Mouse (Mus musculus): ENCODE results near the gene Luc7l3. TPM values are rescaled to one million over a fixed set of nuclear protein-coding genes. Genes with fewer than 3 reads are reported as not detected.

The Luc7l3 gene
- polyA plus RNA-seq, 1 experiment from 2014 or later: 126 TPM

DNA sequence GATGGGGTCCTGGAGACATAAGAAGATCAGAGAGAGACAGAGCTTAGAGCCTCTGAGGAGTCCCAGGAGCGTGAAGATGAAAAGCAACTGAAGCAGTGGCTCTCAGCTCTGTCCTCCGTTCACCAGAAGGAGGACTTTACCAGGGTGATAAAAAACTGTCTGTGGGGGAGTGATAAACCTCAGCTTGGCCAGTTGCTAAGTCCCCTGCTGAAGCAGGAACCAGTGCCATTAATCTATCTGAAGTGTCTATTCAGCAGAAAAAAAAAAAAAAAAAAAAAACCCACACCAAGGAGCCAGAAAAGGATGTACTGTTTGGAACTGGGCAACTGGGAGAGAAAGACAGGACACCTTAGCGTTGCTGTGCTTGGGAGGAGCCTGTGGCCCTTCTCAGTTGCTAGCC is 29.3 kb upstream of the Luc7l3 start:
- ATAC-seq (ENCODE audit: low read depth): no peak
- H3K9ac ChIP-seq (replicated peaks; ENCODE audit: low read depth, low read length): no peak overlapping the region
- no peaks in the 10 kb centered on the region for H3K9me3 ChIP-seq (ENCODE audit: control insufficient read depth, low read length)
- no peaks in the 10 kb centered on the region for H3K36me3 ChIP-seq (ENCODE audit: control insufficient read depth, insufficient read depth, low read length)
- H3K4me3 ChIP-seq (ENCODE audit: low read depth, low read length): no peak overlapping the region
- H3K4me1 ChIP-seq (ENCODE audit: control insufficient read depth, insufficient read depth, low read length): no peaks in the 10 kb centered on the region
- no peak overlapping the region for H3K4me2 ChIP-seq (ENCODE audit: low read depth, low read length)
- no peaks in the 10 kb centered on the region for H3K27me3 ChIP-seq (ENCODE audit: control insufficient read depth, insufficient read depth, low read length)
- 21% methylated on average over 3 of the region's 3 CpGs for WGBS
- no peak overlapping the region for H3K27ac ChIP-seq (ENCODE audit: low read depth, low read length)

DNA sequence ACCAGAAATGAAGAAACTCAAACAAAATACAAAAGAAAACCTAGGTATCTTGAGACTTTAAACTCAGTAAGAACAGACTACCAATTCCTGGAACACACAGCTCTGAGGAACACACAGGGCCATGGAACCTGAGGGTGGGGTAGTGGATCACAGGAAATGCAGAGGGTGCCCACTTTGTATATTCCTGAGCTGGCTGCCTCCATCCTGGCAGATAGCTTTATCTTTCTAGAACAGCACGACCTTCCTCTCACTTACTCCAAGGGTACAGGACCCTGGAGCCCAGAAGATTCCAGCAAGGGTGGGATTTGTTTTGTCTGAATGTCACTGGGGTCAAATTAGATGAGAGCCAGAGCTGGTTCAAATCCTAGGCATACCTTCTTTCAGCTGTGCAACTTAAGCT is 28.5 kb upstream of the Luc7l3 start:
- no peak overlapping the region for H3K27ac ChIP-seq (ENCODE audit: low read depth, low read length)
- no peak overlapping the region for H3K9ac ChIP-seq (replicated peaks; ENCODE audit: low read depth, low read length)
- no peaks in the 10 kb centered on the region for H3K27me3 ChIP-seq (ENCODE audit: control insufficient read depth, insufficient read depth, low read length)
- H3K4me2 ChIP-seq (ENCODE audit: low read depth, low read length): no peak overlapping the region
- no peaks in the 10 kb centered on the region for H3K36me3 ChIP-seq (ENCODE audit: control insufficient read depth, insufficient read depth, low read length)
- no peak overlapping the region for H3K4me3 ChIP-seq (ENCODE audit: low read depth, low read length)
- WGBS: 69% methylated on average over 1 of the region's 1 CpGs
- no peaks in the 10 kb centered on the region for H3K4me1 ChIP-seq (ENCODE audit: control insufficient read depth, insufficient read depth, low read length)
- no peak for ATAC-seq (ENCODE audit: low read depth)
- no peaks in the 10 kb centered on the region for H3K9me3 ChIP-seq (ENCODE audit: control insufficient read depth, low read length)

DNA sequence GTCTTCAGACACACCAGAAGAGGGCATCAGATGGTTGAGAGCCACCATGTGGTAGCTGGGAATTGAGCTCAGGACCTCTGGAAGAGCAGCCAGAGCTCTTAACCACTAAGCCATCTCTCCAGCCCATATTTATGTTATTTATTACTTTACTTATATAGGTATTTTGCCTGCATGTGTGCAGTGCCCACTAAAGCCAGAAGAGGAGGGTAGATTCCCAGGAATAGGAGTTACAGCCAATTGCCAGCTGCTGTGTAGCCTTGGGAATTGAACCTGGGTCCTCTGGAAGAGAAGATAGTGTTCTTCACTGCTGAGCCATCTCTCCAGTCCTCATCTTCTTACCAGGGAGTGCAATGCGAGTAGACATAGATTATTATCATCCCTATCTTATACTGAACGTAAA is 28.1 kb upstream of the Luc7l3 start:
- no peaks in the 10 kb centered on the region for H3K4me1 ChIP-seq (ENCODE audit: control insufficient read depth, insufficient read depth, low read length)
- H3K27ac ChIP-seq (ENCODE audit: low read depth, low read length): no peak overlapping the region
- H3K27me3 ChIP-seq (ENCODE audit: control insufficient read depth, insufficient read depth, low read length): no peaks in the 10 kb centered on the region
- H3K4me2 ChIP-seq (ENCODE audit: low read depth, low read length): no peak overlapping the region
- H3K9ac ChIP-seq (replicated peaks; ENCODE audit: low read depth, low read length): no peak overlapping the region
- no peak for ATAC-seq (ENCODE audit: low read depth)
- no peaks in the 10 kb centered on the region for H3K36me3 ChIP-seq (ENCODE audit: control insufficient read depth, insufficient read depth, low read length)
- no peak overlapping the region for H3K4me3 ChIP-seq (ENCODE audit: low read depth, low read length)
- H3K9me3 ChIP-seq (ENCODE audit: control insufficient read depth, low read length): no peaks in the 10 kb centered on the region
- WGBS: 90% methylated on average over 2 of the region's 2 CpGs

GRCm38 (mm10) chr11:94347063-94347575 is 25.3 kb upstream of the Luc7l3 start:
- Histone ChIP-seq H3K9ac (replicated peaks; ENCODE audit: low read depth, low read length) (no peak overlapping the region), H3K4me3 (ENCODE audit: low read depth, low read length) (no peak overlapping the region), H3K27ac (ENCODE audit: low read depth, low read length) (no peak overlapping the region; the same call in 1 of the 2 replicates), H3K4me2 (ENCODE audit: low read depth, low read length) (no peak overlapping the region), H3K4me1 (ENCODE audit: control insufficient read depth, insufficient read depth, low read length) (no peaks in the 10 kb centered on the region; the same call in 1 of the 2 replicates), H3K36me3 (ENCODE audit: control insufficient read depth, insufficient read depth, low read length) (no peaks in the 10 kb centered on the region), H3K27me3 (ENCODE audit: control insufficient read depth, insufficient read depth, low read length) (no peaks in the 10 kb centered on the region), H3K9me3 (ENCODE audit: control insufficient read depth, low read length) (no peaks in the 10 kb centered on the region)
- 90% methylated on average over 7 of the region's 7 CpGs for WGBS
- ATAC-seq (ENCODE audit: low read depth): no peak

GRCm38 (mm10) chr11:94346611-94347010 is 24.8 kb upstream of the Luc7l3 start:
- Histone ChIP-seq H3K27ac (ENCODE audit: low read depth, low read length) (no peak overlapping the region; the same call in 1 of the 2 replicates), H3K27me3 (ENCODE audit: control insufficient read depth, insufficient read depth, low read length) (no peaks in the 10 kb centered on the region), H3K4me2 (ENCODE audit: low read depth, low read length) (no peak overlapping the region), H3K4me1 (ENCODE audit: control insufficient read depth, insufficient read depth, low read length) (peaks cover 5% of the 10 kb centered on the region; the same call in 1 of the 2 replicates), H3K9ac (replicated peaks; ENCODE audit: low read depth, low read length) (no peak overlapping the region), H3K9me3 (ENCODE audit: control insufficient read depth, low read length) (no peaks in the 10 kb centered on the region), H3K36me3 (ENCODE audit: control insufficient read depth, insufficient read depth, low read length) (no peaks in the 10 kb centered on the region), H3K4me3 (ENCODE audit: low read depth, low read length) (no peak overlapping the region)
- ATAC-seq (ENCODE audit: low read depth): no peak
- WGBS: 66% methylated on average over 3 of the region's 3 CpGs

GRCm38 (mm10) chr11:94345926-94346325 is 24.1 kb upstream of the Luc7l3 start:
- 87% methylated on average over 10 of the region's 10 CpGs for WGBS
- H3K27me3 ChIP-seq (ENCODE audit: control insufficient read depth, insufficient read depth, low read length): no peaks in the 10 kb centered on the region
- no peaks in the 10 kb centered on the region for H3K9me3 ChIP-seq (ENCODE audit: control insufficient read depth, low read length)
- H3K27ac ChIP-seq (ENCODE audit: low read depth, low read length): no peak overlapping the region
- no peak for ATAC-seq (ENCODE audit: low read depth)
- H3K4me1 ChIP-seq (ENCODE audit: control insufficient read depth, insufficient read depth, low read length): peaks cover 6% of the 10 kb centered on the region; the same call in 1 of the 2 replicates
- H3K36me3 ChIP-seq (ENCODE audit: control insufficient read depth, insufficient read depth, low read length): no peaks in the 10 kb centered on the region
- H3K4me3 ChIP-seq (ENCODE audit: low read depth, low read length): no peak overlapping the region
- no peak overlapping the region for H3K9ac ChIP-seq (replicated peaks; ENCODE audit: low read depth, low read length)
- H3K4me2 ChIP-seq (ENCODE audit: low read depth, low read length): no peak overlapping the region

DNA sequence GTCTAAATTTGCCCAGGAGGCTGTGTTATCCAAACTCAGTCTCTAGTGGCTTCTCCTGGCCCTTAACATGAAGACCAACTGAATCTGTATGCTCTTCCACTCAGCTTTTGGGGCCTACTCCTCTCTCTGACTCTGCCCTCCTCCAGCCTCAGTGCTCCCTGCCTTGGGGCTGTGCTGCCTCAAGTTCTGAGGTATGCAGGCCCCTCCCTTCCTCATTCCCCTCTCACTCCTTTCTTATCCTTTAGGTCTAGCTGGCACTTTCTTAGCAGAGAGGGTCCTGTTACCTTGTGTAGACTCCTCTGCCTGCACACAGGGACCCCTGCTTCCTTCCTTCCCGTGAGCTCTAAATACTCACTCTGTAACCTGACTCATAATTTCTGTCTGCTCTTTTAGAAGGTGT is 22.7 kb upstream of the Luc7l3 start:
- no peaks in the 10 kb centered on the region for H3K27me3 ChIP-seq (ENCODE audit: control insufficient read depth, insufficient read depth, low read length)
- no peak overlapping the region for H3K27ac ChIP-seq (ENCODE audit: low read depth, low read length)
- WGBS: 69% methylated on average over 1 of the region's 1 CpGs
- H3K36me3 ChIP-seq (ENCODE audit: control insufficient read depth, insufficient read depth, low read length): no peaks in the 10 kb centered on the region
- H3K4me1 ChIP-seq (ENCODE audit: control insufficient read depth, insufficient read depth, low read length): peaks cover 6% of the 10 kb centered on the region; the same call in 1 of the 2 replicates
- H3K9me3 ChIP-seq (ENCODE audit: control insufficient read depth, low read length): no peaks in the 10 kb centered on the region
- H3K4me2 ChIP-seq (ENCODE audit: low read depth, low read length): no peak overlapping the region
- no peak overlapping the region for H3K9ac ChIP-seq (replicated peaks; ENCODE audit: low read depth, low read length)
- no peak for ATAC-seq (ENCODE audit: low read depth)
- no peak overlapping the region for H3K4me3 ChIP-seq (ENCODE audit: low read depth, low read length)

GRCm38 (mm10) chr11:94343955-94344358 is 22.2 kb upstream of the Luc7l3 start:
- H3K27ac ChIP-seq (ENCODE audit: low read depth, low read length): 0 out of 2 replicates have a peak overlapping the region, but pooled peaks have one; percentile 16
- no peak for ATAC-seq (ENCODE audit: low read depth)

DNA sequence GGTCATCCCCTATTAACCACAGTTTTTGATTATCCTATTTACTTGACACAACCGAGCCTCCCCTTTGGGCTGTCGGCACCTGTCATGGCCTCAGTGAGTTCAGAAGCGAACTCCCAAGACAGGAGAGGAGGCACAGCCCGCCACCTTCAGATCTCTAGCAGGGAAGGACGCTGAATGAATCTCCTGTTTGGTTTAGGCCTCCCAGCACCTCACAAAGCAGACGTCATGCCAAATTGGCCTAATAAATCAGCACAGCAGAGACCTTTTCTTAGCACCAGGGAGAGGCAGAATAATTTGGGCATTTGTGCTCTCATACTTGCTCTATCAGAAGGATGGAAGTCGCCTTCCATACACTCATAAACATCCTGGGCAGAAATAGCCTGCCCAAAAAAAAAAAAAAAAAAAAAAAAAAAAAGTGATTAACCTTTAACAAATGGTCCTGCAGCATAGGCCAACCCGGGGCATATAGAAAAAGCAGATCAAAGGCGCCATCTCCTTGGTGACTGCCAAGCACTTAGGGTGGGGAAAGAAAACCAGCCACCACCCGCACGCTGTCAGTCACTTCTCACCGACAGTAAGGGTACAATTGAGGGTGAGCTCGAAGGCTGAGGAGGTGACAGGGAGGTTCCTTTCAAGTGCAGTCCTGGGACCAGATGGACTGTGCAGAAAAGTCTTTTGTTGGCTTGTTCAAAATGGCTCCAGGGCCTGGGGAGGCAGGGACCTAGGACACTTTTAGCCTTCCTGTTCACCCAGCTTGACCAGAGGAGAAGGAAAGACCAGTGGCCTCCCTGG is 20.5 kb upstream of the Luc7l3 start:
- 7% methylated on average over 13 of the region's 13 CpGs for WGBS
- Histone ChIP-seq H3K27ac (ENCODE audit: low read depth, low read length) (peak overlapping the region; percentile 11; the same call in 1 of the 2 replicates), H3K9me3 (ENCODE audit: control insufficient read depth, low read length) (no peaks in the 10 kb centered on the region), H3K4me3 (ENCODE audit: low read depth, low read length) (no peak overlapping the region), H3K9ac (replicated peaks; ENCODE audit: low read depth, low read length) (peak overlapping the region; percentile 29; the same call in 1 of the 2 replicates), H3K4me1 (ENCODE audit: control insufficient read depth, insufficient read depth, low read length) (peaks cover 6% of the 10 kb centered on the region; the same call in 1 of the 2 replicates), H3K27me3 (ENCODE audit: control insufficient read depth, insufficient read depth, low read length) (no peaks in the 10 kb centered on the region), H3K4me2 (ENCODE audit: low read depth, low read length) (no peak overlapping the region), H3K36me3 (ENCODE audit: control insufficient read depth, insufficient read depth, low read length) (peaks cover 12% of the 10 kb centered on the region)
- no peak for ATAC-seq (ENCODE audit: low read depth)

More at GRCm38 (mm10) chr11:94343955-94344358, 22.2 kb upstream of the Luc7l3 start:
- Histone ChIP-seq H3K9ac (replicated peaks; ENCODE audit: low read depth, low read length) (0 out of 2 replicates have a peak overlapping the region, but pooled peaks have one; percentile 11), H3K27me3 (ENCODE audit: control insufficient read depth, insufficient read depth, low read length) (no peaks in the 10 kb centered on the region), H3K9me3 (ENCODE audit: control insufficient read depth, low read length) (no peaks in the 10 kb centered on the region), H3K4me1 (ENCODE audit: control insufficient read depth, insufficient read depth, low read length) (peaks cover 6% of the 10 kb centered on the region; the same call in 1 of the 2 replicates), H3K4me3 (ENCODE audit: low read depth, low read length) (no peak overlapping the region), H3K36me3 (ENCODE audit: control insufficient read depth, insufficient read depth, low read length) (peaks cover 2% of the 10 kb centered on the region), H3K4me2 (ENCODE audit: low read depth, low read length) (no peak overlapping the region)
- WGBS: 14% methylated on average over 5 of the region's 5 CpGs
